ENCODE assay signal across 15 mouse cellular contexts in the genomic region with DNA sequence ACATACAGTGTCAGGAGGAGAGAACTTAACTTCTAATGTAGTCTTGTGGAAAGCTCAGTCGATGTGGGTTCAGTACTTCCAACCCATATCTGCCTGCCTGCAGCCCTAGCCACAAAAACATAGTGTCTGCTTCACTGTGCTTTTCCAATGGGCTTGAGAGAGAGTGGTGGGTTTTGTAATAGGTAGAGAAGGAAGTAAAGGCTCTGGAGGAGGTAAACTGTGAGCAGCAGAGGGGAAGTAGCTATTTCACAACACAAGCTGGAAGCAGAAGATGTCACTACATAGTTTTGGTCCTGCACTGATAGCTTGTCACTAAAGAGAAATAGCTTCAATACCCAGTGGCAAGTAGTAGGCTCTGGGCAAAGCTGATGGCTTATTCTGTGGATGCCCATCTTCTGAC. TPM values are rescaled to one million over a fixed set of nuclear protein-coding genes. Genes with fewer than 3 reads are reported as not detected.
DNase-seq lines count a peak whose midpoint lies in the region; ATAC-seq and TF ChIP-seq lines count a peak whose summit lies in the region.
"Had no signal": no experiment of that assay in that cellular context is flagged by ENCODE, and none has a peak within 500 bp of the region (broad histone marks: within the 10 kb centered on the region; RNA-seq: fewer than 3 reads in every experiment).

No protein-coding gene starts in this region.

- peaks cover 12% of the 10 kb centered on the region for H3K36me3 ChIP-seq in heart, adult 2 months (ENCODE audit: control insufficient read depth, insufficient read depth, low read length)
- H3K36me3 ChIP-seq in liver, adult 2 months (ENCODE audit: control insufficient read depth, insufficient read depth, low read length), result no peaks in the 10 kb centered on the region
- no peaks in the 10 kb centered on the region for H3K36me3 ChIP-seq in midbrain, embryonic 15.5 days (replicated peaks)
- H3K36me3 ChIP-seq: hindbrain, embryonic 12.5 days; neural tube, embryonic 12.5 days; stomach, embryonic 15.5 days had no signal

- H3K27ac ChIP-seq in heart, adult 2 months, result peak overlapping the region; percentile 89; the same call in 1 of the 2 replicates
- no peak overlapping the region for H3K27ac ChIP-seq in liver, adult 2 months (replicated peaks; ENCODE audit: insufficient read depth, low read depth, low read length)
- no peak overlapping the region for H3K27ac ChIP-seq in midbrain, embryonic 15.5 days
- H3K27ac ChIP-seq: hindbrain, embryonic 12.5 days; kidney, postnatal 0 days; layer of hippocampus, adult 2 months; neural tube, embryonic 12.5 days; stomach, embryonic 15.5 days had no signal

- H3K4me2 ChIP-seq in midbrain, embryonic 15.5 days, result no peak overlapping the region
- H3K4me2 ChIP-seq: hindbrain, embryonic 12.5 days; neural tube, embryonic 12.5 days; stomach, embryonic 15.5 days had no signal

- ATAC-seq in common myeloid progenitor, adult 5-6 weeks (replicated peaks; ENCODE audit: low read depth, poor library complexity, severe bottlenecking), result peak; percentile 94
- peak; percentile 85 for ATAC-seq in neutrophil, adult 5-6 weeks (ENCODE audit: extremely low read depth, insufficient number of reproducible peaks, low FRiP score, poor library complexity, severe bottlenecking)
- no peak for ATAC-seq in midbrain, embryonic 15.5 days (replicated peaks)
- ATAC-seq: midbrain, embryonic 16.5 days had no signal

- TF ChIP-seq EP300 in heart, adult 2 months (IDR thresholded peaks at IDR 0.05; ENCODE audit: insufficient read depth, low read depth, low read length), result no peak

- intact Hi-C loops in heart, adult 2 months (cut with DNase I), result no loop called here
- intact Hi-C loops in heart, postnatal 10 days (cut with DNase I), result loop anchor here (5.0 kb wide), 1 partner anchor 40 kb away; the partner anchor contains the start of gene Fgl2

- no peaks in the 10 kb centered on the region for H3K79me2 ChIP-seq in heart, adult 2 months (replicated peaks; ENCODE audit: control insufficient read depth, insufficient read depth, low read length)
- H3K79me2 ChIP-seq in liver, adult 2 months (ENCODE audit: control insufficient read depth, insufficient read depth, low read length), result no peaks in the 10 kb centered on the region

- peaks cover 14% of the 10 kb centered on the region for H3K4me1 ChIP-seq in heart, adult 2 months (ENCODE audit: control insufficient read depth, insufficient read depth, low read length)
- no peaks in the 10 kb centered on the region; the same call in 1 of the 2 replicates for H3K4me1 ChIP-seq in liver, adult 2 months (ENCODE audit: control insufficient read depth, insufficient read depth, low read length)
- 0 out of 2 replicates have a peak, but pooled peaks cover 3% of the 10 kb centered on the region for H3K4me1 ChIP-seq in midbrain, embryonic 15.5 days

- H3K4me3 ChIP-seq in heart, adult 2 months, result no peak overlapping the region
- H3K4me3 ChIP-seq in liver, adult 2 months (ENCODE audit: insufficient read depth, low read depth, low read length), result no peak overlapping the region
- no peak overlapping the region for H3K4me3 ChIP-seq in midbrain, embryonic 15.5 days
- H3K4me3 ChIP-seq: hindbrain, embryonic 12.5 days; layer of hippocampus, adult 2 months; neural tube, embryonic 12.5 days; stomach, embryonic 15.5 days had no signal

- no peak for TF ChIP-seq POLR2A in heart, adult 2 months (IDR thresholded peaks at IDR 0.05; ENCODE audit: insufficient read depth, low read depth, low read length)
- TF ChIP-seq POLR2A in liver, adult 2 months (IDR thresholded peaks at IDR 0.05; ENCODE audit: extremely low read depth, insufficient read depth, low read length), result no peak

- TF ChIP-seq CTCF in heart, adult 2 months (IDR thresholded peaks at IDR 0.05), result no peak
- no peak for TF ChIP-seq CTCF in liver, adult 2 months (IDR thresholded peaks at IDR 0.05; ENCODE audit: low read depth, low read length)

- H3K9me3 ChIP-seq in midbrain, embryonic 15.5 days, result no peaks in the 10 kb centered on the region
- H3K9me3 ChIP-seq: hindbrain, embryonic 12.5 days; neural tube, embryonic 12.5 days; stomach, embryonic 15.5 days had no signal

- 71% methylated on average over 1 of the region's 1 CpGs for WGBS in heart, adult 2 months
- WGBS in liver, adult 2 months, result 80% methylated on average over 1 of the region's 1 CpGs
- 96% methylated on average over 1 of the region's 1 CpGs for WGBS in midbrain, embryonic 15.5 days

- no peaks in the 10 kb centered on the region for H3K27me3 ChIP-seq in heart, adult 2 months (ENCODE audit: control insufficient read depth, insufficient read depth, low read length)
- H3K27me3 ChIP-seq in liver, adult 2 months (ENCODE audit: control insufficient read depth, insufficient read depth, low read length), result no peaks in the 10 kb centered on the region
- H3K27me3 ChIP-seq in midbrain, embryonic 15.5 days (replicated peaks), result no peaks in the 10 kb centered on the region
- H3K27me3 ChIP-seq: hindbrain, embryonic 12.5 days; neural tube, embryonic 12.5 days; stomach, embryonic 15.5 days had no signal

- H3K9ac ChIP-seq in heart, adult 2 months (ENCODE audit: low read depth, low read length), result no peak overlapping the region
- H3K9ac ChIP-seq in liver, adult 2 months (ENCODE audit: low read depth, low read length), result no peak overlapping the region
- no peak overlapping the region for H3K9ac ChIP-seq in midbrain, embryonic 15.5 days
- H3K9ac ChIP-seq: hindbrain, embryonic 12.5 days; neural tube, embryonic 12.5 days; stomach, embryonic 15.5 days had no signal

- no peak for DNase-seq in heart, adult 2 months
- DNase-seq in heart, postnatal 10 days, result no peak
- peak; percentile 16 for DNase-seq in liver, adult 2 months (ENCODE audit: extremely low read depth, low read depth, low spot score)
- DNase-seq in liver, result no peak
- no peak for DNase-seq in frontal cortex, postnatal 25 days (ENCODE audit: low spot score in 2 of 2)
- DNase-seq: lung, postnatal 4 days had no signal

RNA-seq across cellular contexts. Expression of gene Fgl2, which starts 40.3 kb away (rescaled TPM):
- 10 to 100 TPM; 26.3 to 27.2 TPM for total RNA-seq in heart, adult 2 months (2021)
- 16.9 and 27.0 TPM in 2 replicates for polyA plus RNA-seq in heart, adult 2 months (2012; rRNA removed)
- 10 to 100 TPM; 43.8 to 49.0 TPM for total RNA-seq in heart, postnatal 10 days (2021)
- 4.5 and 4.8 TPM in 2 replicates for total RNA-seq in liver, adult 2 months (2014; rRNA removed)
- 0.50 and 1.3 TPM in 2 replicates for polyA plus RNA-seq in liver, adult 2 months (2012; rRNA removed)
- total RNA-seq in common myeloid progenitor, adult 5-6 weeks (2017), result 17.9 and 20.7 TPM in 2 replicates
- 727 and 731 TPM in 2 replicates for total RNA-seq in neutrophil, adult 5-6 weeks (2017)
- polyA plus RNA-seq in midbrain, embryonic 15.5 days (2015; fragmentation: Nextera tagmentation; extraction: Ambion mirVana), result 1.9 and 2.4 TPM in 2 replicates

Comparison
In these comparisons a context has a peak if more than half of its experiments do, and no peak if none do; other contexts are left out.
1. RNA of gene Fgl2, which starts 40.3 kb away (total RNA-seq): 727 to 731 TPM in neutrophil, adult 5-6 weeks; 43.8 to 49.0 TPM in heart, postnatal 10 days, 26.3 to 27.2 TPM in heart, adult 2 months, 17.9 to 20.7 TPM in common myeloid progenitor, adult 5-6 weeks and 4.5 to 4.8 TPM in liver, adult 2 months; every median in the first group is over 10 times any median in the second.